Mouse (Mus musculus): Measurements from ENCODE around the gene Ak7.

The Ak7 gene

DNA sequence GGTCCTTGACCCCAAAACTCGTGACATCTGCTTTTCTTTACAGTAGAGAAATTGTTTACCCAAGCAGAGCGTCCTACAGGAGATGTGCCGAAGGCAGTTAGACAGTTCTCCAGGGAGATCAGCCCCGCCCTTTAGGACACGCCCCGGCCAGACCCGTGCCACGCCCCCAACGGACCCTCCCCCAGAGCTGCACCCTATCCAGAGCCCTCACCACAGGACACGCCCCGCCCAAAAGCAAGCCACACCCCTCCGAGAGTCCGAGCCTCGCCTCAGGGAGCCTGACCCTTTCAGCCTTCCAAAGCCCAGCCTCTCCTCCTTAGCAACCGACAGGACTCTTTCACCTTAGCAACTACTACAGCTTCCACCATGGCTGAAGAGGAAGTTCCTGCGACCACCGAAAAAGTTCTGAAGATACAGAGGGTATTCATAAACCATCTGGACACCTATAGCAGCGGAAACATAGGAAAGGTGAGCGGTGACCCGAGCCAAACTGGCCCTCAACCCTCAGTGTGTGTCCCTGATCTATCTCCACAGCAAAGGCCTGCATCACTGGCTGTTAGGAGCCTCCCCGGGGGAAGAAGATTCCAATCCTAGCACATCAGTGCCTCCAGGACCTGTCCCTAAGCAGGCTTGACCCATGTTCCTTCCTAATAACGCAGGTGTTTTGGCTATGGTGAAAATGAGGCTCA, at the start of gene Ak7:
TSS of gene Ak7 (plus strand) at position 178 of the 689 bp plus-strand sequence.
- peak in 1 of 2 experiments; percentile 33 for DNase-seq

DNA sequence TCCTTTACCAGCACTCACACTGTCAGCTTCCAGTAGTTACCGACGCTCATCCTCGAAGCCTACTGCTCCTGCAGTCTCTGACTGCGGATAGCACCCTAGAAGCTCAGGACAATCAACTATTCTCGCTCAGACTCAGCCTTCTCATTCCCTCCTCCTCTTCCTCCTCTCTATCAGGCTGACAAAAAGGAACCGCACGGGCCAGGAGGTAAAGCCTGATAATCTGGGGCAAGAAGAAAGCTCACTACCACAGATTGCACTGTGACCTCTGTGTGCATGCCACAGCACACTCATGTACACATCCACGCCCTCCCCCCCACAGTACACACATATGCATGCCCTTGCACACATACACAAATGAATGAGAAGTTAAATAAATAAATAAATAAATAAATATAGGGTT, 29.5 kb upstream of the Ak7 start:
- no peak for DNase-seq

DNA sequence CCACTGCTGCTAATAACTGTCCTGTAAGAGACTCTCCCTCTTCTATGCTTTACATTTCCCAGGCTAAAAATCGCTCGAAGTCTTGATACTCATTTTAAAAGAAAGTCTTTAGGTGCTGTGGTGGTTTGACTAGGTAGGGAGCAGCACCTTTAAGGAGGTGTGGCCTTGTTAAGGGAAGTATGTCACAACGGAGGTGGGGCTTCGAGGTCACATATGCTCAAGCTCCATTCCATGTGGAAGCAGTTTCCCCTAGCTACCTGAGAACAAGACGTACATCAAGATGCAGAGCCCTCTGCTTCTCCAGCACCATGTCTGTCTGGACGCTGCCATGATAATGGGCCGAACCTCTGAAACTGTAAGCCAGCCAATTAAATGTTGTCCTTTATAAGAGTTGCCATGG, 27.6 kb upstream of the Ak7 start:
- no peak for DNase-seq

DNA sequence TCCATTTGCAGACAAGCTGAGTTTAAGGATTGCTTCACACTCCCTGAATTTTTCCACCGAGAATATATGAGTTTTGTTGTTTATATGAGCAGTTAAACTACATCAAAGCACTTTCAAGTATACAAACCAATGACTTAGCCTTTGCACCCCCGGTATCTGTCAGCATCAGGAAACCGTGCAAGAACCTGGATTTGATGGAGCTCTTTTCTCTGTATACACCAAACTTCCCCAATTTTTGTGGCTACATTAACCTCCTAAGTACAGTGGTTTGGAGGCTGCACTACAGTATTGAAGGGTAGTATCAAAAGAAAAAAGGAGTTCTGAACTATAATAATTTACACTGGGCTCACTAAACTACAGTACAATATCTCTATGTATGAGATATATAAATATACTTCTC, 27.0 kb upstream of the Ak7 start:
- DNase-seq: no peak

DNA sequence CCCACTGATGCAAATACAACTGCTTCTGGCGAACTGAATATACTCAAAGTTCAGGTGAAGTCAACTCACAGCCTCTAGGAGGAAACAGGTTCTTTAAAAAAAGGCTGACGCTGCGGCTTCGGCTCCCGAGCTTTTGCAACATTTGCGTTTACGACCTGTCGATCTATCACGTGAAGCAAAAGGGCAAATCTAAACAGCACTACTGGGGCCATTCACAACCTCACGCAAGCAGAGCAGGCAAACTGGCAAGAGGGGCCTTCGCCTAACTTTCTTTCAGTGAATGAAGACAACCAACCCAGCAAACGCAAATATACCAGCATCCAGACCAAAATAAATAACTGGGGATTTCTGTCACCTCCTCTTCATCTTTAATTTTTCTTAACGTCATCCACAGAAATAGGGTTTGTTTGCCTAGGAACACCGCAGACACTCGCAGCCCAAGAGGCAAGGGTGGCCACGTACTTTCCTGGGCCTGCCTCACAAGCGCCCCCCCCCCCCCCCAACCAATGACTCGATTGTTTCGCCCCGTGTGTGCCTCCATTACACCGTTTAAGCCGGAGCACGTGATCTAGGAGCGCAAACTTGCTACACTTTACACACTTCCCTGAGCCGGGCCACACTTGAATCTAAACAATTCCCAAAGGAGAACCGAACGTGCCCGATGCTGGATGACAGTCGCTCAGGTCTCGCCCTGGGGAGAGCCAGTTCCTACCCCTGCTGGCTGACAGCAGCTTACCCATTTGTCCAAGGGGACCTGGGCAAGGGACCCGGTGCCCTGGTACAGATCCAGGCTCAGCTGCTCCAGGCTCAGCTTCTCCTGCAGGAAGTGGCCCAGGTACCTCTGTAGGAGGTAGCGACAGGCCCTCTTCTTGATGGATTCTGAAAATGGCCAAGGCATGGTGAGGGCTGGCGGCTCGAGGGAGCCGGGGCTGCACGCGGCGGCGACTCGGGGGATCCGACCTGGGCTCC, 21.6 kb upstream of the Ak7 start, which contains the start of gene Gskip:
TSS of gene Gskip (plus strand) at position 897 of the 969 bp plus-strand sequence.
- DNase-seq: peak; percentile 59

DNA sequence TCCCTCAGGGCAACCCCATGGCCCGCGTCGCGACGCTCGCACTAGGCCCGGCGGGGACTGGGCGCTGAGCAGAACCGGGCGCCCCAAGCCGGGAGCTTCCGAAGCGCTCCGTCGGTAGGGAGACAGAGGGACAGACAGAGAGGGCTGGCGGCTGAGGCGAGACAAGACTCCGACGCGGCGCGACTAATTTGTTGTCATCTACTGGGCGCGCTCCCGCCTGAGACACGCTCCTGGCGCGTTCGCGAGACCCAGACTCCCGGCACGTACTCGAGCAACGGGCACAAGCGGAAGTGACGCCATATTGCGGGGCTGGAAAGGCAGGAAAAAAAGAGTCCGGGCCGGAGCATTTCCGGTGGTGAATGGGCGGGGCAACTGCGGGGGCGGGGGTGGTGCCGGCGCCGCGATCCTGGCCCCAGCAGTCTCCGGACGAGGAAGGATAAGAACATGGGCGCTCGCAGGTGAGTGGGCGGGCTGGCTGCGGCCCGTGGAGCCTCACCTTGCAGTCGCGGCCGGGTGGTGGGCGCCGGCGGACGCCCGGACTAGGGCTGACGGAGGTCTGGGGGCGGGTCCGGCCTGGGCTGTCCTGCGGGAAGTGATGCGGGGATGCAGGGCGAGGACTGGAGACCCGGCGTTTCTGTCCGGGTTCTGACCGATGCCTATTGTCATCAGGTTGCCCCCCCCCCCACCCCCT, 20.6 kb upstream of the Ak7 start, which contains the start of gene Atg2b:
TSS of gene Atg2b (minus strand) at position 211 of the 691 bp plus-strand sequence.
- peak; percentile 98 for DNase-seq

DNA sequence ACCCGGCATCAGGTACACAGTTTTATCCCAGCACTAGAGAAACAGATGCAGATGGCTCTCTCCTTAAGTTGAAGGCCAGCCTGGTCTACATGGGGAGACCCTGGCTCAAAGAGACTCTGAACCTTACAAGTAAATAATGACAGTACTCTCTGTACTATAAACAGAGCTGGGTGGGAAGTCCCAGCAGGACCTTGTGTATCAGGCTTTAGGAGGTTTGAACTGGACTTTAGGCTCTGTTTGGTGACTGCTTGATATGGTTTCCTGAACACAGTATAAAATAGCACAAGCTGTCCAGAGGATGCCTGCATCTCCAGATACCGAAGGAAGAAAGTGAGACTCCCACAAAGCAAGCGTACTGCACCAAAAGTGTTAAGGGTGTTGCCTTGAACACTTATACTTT, 19.0 kb upstream of the Ak7 start:
- DNase-seq: no peak

DNA sequence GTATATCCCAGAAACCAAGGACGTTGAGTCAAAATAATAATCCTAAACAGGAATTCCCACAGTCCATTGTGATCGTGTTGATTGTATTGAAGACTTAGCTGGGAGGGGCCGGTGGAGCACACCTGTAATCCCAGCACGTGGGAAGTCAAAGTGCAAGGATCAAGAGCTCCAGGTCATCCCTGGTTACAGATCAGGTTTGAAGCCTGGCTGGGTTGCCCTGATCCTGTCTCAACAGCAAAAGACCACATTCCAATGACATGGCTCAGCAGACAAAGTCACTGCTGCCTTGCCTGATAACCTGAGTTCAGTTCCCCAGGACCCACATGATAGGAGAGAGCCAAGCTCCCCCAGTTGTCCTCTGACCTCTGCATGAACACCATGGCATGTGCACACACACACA, 18.4 kb upstream of the Ak7 start:
- DNase-seq: no peak

DNA sequence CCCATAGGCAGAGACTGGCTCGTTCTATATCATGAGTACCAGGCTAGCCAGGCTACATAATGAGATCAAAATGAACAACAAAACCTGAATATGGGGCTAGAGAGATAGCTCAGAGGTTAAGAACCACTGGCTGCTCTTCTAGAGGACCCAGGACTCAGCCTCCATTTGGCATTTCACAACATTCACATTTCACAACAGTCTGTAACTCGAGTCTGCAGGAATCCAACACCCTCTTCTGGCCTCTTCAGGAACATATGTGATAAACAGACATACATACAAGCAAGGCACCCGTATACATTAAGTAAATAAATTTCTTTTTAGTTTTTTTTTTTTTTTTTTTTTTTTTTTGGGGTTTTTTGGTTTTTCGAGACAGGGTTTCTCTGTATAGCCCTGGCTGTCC, 17.2 kb upstream of the Ak7 start:
- DNase-seq: no peak

DNA sequence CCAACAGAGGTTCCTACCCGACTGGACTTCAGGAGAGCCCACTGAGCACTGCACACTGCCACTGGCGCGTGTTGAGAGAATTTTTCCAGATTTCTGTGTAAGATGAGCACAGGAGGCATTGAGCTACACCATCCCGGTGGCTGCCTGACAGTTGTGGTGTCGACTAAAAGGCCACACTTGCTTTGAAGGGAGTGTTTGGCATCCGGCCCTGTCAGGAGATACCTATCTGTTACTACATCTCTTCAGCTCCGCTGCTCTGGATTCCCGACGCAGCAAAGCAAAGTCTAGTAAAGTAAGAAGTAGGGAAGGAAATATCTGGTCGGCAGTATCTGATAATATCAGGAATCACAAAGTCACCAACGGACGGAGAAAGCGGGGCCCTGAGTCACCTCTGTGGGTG, 16.3 kb upstream of the Ak7 start:
- no peak for DNase-seq

DNA sequence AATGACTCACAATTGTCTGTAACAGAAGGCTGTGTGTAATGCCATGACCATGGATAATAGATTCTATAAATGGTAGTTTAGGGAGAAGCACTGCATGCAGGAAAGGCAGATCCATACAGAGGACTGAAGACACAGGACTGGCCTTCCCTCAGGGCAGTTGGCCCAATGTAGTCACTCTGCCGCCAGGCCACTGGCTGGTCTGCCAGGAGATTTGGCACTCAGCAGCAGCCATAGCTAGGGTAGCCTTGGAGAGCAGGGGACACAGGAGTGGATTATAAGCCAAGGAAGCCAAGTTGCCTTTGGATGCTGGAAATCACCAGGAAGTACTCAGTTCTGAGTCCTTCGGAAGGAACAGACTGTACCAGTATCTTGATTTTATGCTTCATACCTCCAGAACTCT, 11.8 kb upstream of the Ak7 start:
- DNase-seq: peak; percentile 39 to 62

DNA sequence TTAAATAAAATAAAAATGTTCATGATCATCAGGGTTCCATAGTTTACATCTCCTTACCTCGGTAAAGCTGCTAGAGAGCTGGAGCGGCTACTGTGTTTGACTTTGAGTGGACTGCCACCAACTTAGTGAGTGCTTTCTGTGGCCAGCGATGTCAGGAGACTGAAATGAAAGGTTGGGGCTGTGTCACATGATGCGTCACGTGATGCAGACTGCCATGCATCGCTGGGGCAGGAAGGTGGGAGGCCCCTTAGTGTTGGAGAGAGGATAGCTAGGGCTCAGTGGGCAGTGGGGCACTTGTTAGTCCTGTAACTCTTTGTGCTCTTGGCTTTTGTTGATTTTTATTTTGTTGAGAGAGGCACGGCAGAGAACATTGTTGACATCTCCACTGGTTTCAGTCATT, 9.9 kb upstream of the Ak7 start:
- DNase-seq: no peak

DNA sequence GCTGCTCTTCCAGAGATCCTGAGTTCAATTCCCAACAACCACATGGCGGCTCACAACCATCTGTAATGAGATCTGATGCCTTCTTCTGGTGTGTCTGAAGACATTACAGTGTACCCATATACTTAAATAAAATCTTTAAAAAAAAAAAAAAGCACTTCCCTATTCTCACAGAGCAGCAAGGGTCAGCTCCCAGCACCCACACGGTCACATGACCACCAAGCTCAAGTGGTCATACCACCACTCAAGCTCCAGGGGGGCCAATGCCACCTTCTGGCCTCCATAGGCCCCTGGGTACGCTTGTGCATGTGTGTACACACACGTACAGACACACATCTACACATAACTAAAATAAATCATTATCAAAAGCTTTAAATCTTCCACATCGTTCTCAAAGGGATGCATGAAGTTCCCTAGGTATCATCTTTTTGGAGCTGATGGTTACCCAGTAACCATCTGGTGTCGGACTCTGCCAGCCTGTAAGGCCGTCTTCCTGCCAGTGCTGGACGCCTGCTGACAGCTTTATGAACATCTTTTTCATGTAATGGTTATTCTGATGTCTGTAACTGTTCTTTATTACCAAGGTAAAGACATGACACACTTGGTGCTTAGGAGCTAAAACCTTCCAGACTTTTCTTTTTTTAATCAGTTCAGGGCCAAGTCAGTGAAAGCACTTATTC, 8.5 kb upstream of the Ak7 start:
- peak; percentile 40 to 56 for DNase-seq

DNA sequence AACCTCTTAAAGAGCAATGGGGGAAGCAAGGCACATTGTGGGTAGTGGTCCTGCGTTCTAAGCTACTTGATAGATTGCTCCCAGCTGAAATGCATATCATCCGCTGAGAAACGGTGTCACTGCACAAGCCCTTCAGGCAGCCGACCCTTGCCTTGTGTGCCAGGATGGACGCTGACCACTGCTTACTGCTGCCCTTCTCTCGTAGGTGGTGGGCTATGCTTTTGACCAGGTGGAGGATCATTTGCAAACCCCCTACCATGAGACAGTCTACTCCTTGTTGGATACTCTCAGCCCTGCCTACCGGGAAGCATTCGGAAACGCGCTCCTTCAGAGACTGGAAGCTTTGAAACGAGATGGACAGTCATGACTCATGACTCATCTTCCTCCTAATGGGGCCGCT, 5.3 kb upstream of the Ak7 start:
- no peak for DNase-seq

DNA sequence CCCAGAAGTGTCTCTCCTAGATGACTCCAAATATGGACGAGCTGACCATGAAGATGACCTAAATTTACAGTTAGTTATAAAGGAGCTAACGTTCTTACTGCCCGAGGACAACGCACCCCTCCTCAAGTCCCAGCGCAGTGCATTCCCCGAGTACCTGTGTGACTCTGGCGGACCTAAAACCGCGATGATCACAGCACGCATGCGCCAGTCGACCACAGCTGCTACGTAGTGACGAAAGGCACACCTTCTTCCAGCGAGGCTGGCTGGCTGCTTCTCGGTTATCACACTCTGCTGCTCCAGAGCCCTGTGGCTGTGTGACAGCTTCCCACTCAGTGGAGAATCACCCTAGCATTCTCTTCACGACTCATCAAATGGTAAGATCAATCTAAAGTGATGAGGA, 12.8 kb downstream of the Ak7 start:
- DNase-seq: peak; percentile 61 to 71

DNA sequence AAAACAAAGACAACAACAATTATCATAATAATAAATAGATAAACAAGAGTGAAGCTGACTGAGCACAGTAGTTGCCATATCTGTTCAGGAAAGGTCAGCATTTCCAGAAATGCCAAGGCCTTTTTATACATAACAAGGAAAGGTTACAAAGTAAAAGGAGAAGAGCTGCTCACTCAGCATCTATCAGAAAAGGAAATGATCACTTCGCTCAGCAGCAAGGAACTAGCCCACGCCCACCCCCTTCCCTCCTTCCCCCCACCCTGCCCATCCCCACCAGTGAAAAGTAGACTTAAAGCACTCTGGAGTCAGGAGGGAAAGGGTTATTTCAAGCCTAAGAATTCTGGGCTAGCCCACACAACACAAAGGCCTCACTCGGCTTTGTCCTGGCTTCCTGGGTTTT, 14.4 kb downstream of the Ak7 start:
- DNase-seq: no peak

DNA sequence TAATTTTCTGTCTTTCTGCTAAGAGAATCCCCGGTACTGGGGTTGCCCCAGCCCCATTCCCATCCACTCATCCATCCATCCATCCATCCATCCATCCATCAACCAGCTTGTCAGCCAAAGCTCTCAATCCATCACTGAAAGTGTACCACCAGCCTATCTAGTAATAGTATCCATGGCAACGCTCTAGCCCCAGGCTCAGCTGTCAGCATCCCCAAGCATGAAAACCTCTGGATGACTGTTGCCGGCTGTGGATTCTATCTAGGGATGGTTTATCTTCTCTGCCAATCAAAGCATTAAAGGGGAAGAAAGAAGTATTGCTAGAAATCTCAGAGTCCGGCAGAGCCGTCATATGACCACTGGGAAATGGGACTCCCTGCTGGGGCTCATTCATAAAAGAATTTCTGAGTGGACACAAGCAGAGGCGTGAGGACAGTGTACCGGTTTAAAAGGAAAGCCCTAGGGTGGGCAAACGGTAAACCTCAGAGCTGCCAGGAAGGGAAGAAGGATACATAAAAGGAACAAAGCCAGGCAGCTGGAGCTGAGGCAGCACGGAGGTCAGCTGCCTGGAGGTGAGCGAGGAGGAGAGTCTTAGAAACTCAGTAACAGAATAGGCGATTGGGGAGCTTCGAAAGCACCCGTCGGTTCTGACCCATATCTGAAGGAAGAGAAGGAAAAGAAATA, 15.8 kb downstream of the Ak7 start:
- DNase-seq: no peak

DNA sequence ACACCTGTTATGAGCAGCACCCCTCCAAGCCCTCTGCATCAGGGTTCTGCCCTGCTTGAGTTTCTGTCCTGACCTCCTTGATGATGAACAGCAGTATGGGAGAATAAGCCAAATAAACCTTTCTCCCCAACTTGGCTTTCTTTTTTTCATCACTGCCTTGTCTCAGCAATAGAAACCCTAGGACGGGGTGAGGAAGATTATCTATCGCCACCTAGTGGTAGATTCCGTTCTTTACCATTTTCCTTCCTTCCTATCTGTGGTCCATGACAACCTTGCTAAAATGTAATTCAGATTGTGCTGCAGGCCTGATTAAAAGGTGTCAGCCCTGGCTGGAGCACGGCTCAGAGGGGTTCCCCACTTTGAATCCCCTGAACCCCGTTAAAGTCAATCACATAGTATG, 16.9 kb downstream of the Ak7 start:
- peak; percentile 47 to 70 for DNase-seq

DNA sequence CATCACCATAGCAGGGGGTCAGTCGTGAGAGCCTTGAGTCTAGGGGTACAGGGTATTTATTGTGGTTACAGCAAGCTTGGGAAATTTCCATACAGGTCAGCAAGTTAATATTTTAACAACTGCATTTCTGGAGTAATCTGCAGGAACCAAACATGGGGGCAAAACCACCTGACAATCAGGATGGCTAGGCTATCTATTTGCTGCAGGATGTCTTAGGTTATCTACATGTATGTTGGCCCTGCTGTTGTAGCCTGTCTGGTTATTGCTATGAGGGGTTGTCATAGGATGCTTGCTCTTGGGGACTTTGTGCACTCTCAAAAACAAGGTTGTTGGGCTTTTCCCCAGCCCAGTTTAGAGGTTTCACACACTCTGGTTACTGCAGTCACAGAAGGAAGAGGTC, 18.8 kb downstream of the Ak7 start:
- no peak for DNase-seq

DNA sequence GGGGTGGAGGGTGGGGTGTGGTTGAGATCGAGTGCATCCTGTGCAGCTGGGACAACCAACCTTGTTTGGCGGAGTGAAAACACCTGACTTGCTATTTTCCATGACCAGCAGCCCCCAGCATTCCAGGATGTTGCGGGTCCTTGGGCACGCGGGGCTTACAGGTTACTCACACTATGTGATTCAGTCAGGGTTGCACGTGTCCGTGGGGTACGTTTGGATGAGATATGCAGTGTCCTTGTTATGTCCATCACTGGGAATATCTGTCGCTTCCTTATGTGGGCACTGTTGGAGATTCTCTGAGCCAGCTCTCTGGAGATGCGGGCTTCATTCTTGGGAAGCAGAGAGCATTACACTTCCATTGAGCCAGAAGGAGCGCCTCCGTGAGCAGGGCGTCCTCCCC, 20.0 kb downstream of the Ak7 start:
- no peak for DNase-seq

DNA sequence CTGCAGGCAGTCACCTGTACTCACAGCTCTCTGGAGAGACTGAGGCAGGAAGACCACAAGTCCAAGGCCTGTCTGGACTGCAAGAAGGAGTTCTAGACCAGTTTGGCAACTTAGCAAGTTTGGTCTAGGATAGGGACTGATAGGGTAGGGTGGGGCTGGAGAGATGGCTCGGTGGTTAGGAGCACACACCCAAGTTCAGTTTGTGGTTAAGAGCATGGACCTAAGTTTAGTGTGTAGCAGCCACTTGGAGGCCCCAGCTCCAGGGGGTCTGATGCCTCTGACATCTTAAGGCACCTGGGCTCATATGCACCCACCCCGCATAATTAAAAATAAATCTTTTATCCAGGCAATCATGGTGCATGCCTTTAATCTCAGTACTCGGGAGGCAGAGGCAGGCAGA, 21.5 kb downstream of the Ak7 start:
- DNase-seq: no peak

DNA sequence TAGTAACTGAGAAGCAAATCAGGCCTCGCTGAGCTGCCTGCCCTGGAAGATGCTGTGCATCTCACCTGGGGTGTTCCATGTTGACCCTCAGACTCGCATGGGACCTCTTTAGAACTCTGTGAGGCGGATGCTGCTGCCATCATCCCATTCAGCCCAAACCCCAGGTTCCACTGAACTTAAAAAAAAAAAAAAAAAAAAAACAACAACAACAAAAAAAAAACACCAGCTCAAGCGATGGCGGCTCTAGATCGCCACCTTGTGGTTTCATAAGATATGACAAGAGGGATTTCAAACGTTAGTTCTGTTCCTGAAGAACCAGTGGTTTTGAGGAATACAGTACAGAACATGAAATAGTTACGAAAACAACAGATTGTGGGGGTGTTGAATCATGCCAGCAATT, 22.2 kb downstream of the Ak7 start:
- peak; percentile 68 to 73 for DNase-seq

Data from cerebellum, postnatal 14 days (tissue).